Mouse (Mus musculus) embryonic fibroblast, embryonic 13.5 days (primary cell): ENCODE results near the gene Rasgef1b.

Source experiments
- CTCF ChIP-seq: IDR thresholded peaks from 2 replicates; pipeline ENCODE4 v1.5.1; 2011; ENCODE audit warnings: mild to moderate bottlenecking, control low read depth, low read length, moderate library complexity, borderline replicate concordance; ENCODE audit not compliant: insufficient read depth
- POLR2A ChIP-seq: IDR thresholded peaks from 2 replicates; pipeline ENCODE4 v1.6.1; 2011; ENCODE audit warnings: low read depth, mild to moderate bottlenecking, control low read depth, low read length, moderate library complexity

- TF ChIP-seq CTCF (no peak), POLR2A (no peak)
Measured at GRCm38 (mm10) chr5:99238150-99238549, 490.7 kb downstream of the Rasgef1b start.
